Mouse (Mus musculus): Measurements from ENCODE around the gene Ddx23. TPM values are rescaled to one million over a fixed set of nuclear protein-coding genes. Genes with fewer than 3 reads are reported as not detected.

The Ddx23 gene
- polyA plus RNA-seq, 1 experiment from 2014 or later: 10.0 TPM

DNA sequence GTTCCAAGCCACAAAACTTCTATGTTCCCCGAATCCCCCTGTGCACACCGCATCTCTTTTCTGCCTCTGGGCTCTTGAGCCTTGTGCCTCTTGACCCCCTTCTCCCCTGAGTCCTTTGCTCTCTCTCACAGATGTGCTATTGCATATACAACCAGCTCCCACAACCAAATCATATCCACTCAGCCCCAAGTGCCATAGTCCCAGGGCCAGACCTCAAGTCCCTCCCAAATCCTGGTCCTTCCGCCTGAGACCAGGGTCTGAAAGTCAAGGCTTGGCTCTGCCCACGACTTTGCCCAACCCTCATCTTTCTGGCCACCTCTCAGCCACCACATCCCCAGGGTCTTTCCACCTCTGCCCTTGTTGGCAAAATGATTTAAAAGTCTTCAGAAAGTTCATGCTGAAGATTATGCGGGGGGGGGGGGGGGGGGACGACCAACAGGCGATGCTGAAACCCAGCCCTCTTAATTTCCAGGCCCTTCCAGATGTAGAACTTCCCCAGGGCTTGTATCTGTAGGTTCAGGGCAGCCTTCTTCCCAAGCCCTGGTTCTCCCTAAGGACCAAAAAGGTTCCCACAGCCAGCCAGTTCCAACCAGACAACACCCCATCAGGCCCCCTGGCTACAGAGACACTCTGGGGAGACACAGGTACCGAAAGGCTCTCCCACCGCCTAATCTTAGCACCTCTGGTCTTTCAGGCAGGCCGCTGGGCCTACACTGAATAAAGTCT lies 54.5 kb downstream of the Ddx23 start:
- Histone ChIP-seq H3K9me3 (replicated peaks; ENCODE audit: control insufficient read depth, low read length) (no peaks in the 10 kb centered on the region), H3K27me3 (ENCODE audit: control insufficient read depth, insufficient read depth, low read depth, low read length) (no peaks in the 10 kb centered on the region; the same call in 1 of the 2 replicates), H3K9ac (ENCODE audit: low read depth, low read length) (peak overlapping the region; percentile 95), H3K27ac (ENCODE audit: low read length) (peak overlapping the region; percentile 97), H3K36me3 (ENCODE audit: control insufficient read depth, insufficient read depth) (peaks cover 9% of the 10 kb centered on the region), H3K4me2 (ENCODE audit: low read depth, low read length) (peak overlapping the region; percentile 98), H3K4me3 (ENCODE audit: low read depth, low read length) (peak overlapping the region; percentile 84), H3K4me1 (ENCODE audit: control insufficient read depth, low read depth, low read length) (peaks cover 63% of the 10 kb centered on the region)
- ATAC-seq (ENCODE audit: low read depth): no peak
- 21% methylated on average over 10 of the region's 10 CpGs for WGBS (ENCODE audit: insufficient replicate concordance)

- peaks cover 9% of the 10 kb centered on the region for H3K36me3 ChIP-seq (ENCODE audit: control insufficient read depth, insufficient read depth)
- peak overlapping the region; percentile 84 for H3K4me3 ChIP-seq (ENCODE audit: low read depth, low read length)
- 0 out of 2 replicates have a peak, but pooled peaks have one; percentile 0 for ATAC-seq (ENCODE audit: low read depth)
- H3K4me2 ChIP-seq (ENCODE audit: low read depth, low read length): peak overlapping the region; percentile 98
- H3K27me3 ChIP-seq (ENCODE audit: control insufficient read depth, insufficient read depth, low read depth, low read length): no peaks in the 10 kb centered on the region; the same call in 1 of the 2 replicates
- H3K27ac ChIP-seq (ENCODE audit: low read length): peak overlapping the region; percentile 97
- no peaks in the 10 kb centered on the region for H3K9me3 ChIP-seq (replicated peaks; ENCODE audit: control insufficient read depth, low read length)
- H3K9ac ChIP-seq (ENCODE audit: low read depth, low read length): peak overlapping the region; percentile 95
- H3K4me1 ChIP-seq (ENCODE audit: control insufficient read depth, low read depth, low read length): peaks cover 70% of the 10 kb centered on the region
- WGBS (ENCODE audit: insufficient replicate concordance): 38% methylated on average over 4 of the region's 4 CpGs
Measured at GRCm38 (mm10) chr15:98607557-98607956, 55.1 kb downstream of the Ddx23 start.

DNA sequence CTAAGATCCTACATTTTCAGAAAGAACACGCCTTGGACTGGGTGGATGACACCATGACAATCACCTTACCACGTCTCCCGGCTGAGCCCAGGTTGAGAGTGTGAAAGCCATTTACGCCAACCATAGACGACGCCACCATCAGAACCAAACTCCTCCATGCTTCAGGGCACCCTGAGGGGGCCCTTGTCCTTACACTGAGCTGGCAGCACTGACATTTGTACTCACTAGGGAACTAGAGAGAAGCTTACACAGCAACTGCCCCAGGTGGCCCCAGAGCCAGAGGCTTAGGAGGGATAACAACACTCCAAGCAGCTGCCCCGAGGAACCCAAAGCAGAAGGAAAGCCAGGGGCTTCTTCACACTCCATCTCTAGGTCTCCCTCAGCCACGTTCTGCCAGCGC lies 56.0 kb downstream of the Ddx23 start:
- Histone ChIP-seq H3K4me2 (ENCODE audit: low read depth, low read length) (peak overlapping the region; percentile 98), H3K4me3 (ENCODE audit: low read depth, low read length) (peak overlapping the region; percentile 84), H3K9ac (ENCODE audit: low read depth, low read length) (peak overlapping the region; percentile 95), H3K36me3 (ENCODE audit: control insufficient read depth, insufficient read depth) (peaks cover 9% of the 10 kb centered on the region), H3K27me3 (ENCODE audit: control insufficient read depth, insufficient read depth, low read depth, low read length) (no peaks in the 10 kb centered on the region; the same call in 1 of the 2 replicates), H3K9me3 (replicated peaks; ENCODE audit: control insufficient read depth, low read length) (no peaks in the 10 kb centered on the region), H3K4me1 (ENCODE audit: control insufficient read depth, low read depth, low read length) (peaks cover 78% of the 10 kb centered on the region), H3K27ac (ENCODE audit: low read length) (peak overlapping the region; percentile 97)
- no peak for ATAC-seq (ENCODE audit: low read depth)
- 43% methylated on average over 9 of the region's 9 CpGs for WGBS (ENCODE audit: insufficient replicate concordance)

- H3K27ac ChIP-seq (ENCODE audit: low read length): peak overlapping the region; percentile 97
- H3K9ac ChIP-seq (ENCODE audit: low read depth, low read length): peak overlapping the region; percentile 95
- H3K9me3 ChIP-seq (replicated peaks; ENCODE audit: control insufficient read depth, low read length): no peaks in the 10 kb centered on the region
- H3K4me2 ChIP-seq (ENCODE audit: low read depth, low read length): peak overlapping the region; percentile 98
- peak; percentile 77 for ATAC-seq (ENCODE audit: low read depth)
- peaks cover 84% of the 10 kb centered on the region for H3K4me1 ChIP-seq (ENCODE audit: control insufficient read depth, low read depth, low read length)
- peak overlapping the region; percentile 84 for H3K4me3 ChIP-seq (ENCODE audit: low read depth, low read length)
- no peaks in the 10 kb centered on the region; the same call in 1 of the 2 replicates for H3K27me3 ChIP-seq (ENCODE audit: control insufficient read depth, insufficient read depth, low read depth, low read length)
- WGBS (ENCODE audit: insufficient replicate concordance): 17% methylated on average over 12 of the region's 12 CpGs
- H3K36me3 ChIP-seq (ENCODE audit: control insufficient read depth, insufficient read depth): peaks cover 9% of the 10 kb centered on the region
Measured at GRCm38 (mm10) chr15:98606051-98606536, 56.6 kb downstream of the Ddx23 start.

- peaks cover 73% of the 10 kb centered on the region for H3K4me1 ChIP-seq (ENCODE audit: control insufficient read depth, low read depth, low read length)
- peak overlapping the region; percentile 27; the same call in 1 of the 2 replicates for H3K27ac ChIP-seq (ENCODE audit: low read length)
- WGBS (ENCODE audit: insufficient replicate concordance): 88% methylated on average over 24 of the region's 24 CpGs
- ATAC-seq (ENCODE audit: low read depth): no peak
- no peaks in the 10 kb centered on the region for H3K9me3 ChIP-seq (replicated peaks; ENCODE audit: control insufficient read depth, low read length)
- H3K27me3 ChIP-seq (ENCODE audit: control insufficient read depth, insufficient read depth, low read depth, low read length): no peaks in the 10 kb centered on the region
- H3K4me2 ChIP-seq (ENCODE audit: low read depth, low read length): no peak overlapping the region
- no peak overlapping the region for H3K4me3 ChIP-seq (ENCODE audit: low read depth, low read length)
- H3K36me3 ChIP-seq (ENCODE audit: control insufficient read depth, insufficient read depth): peaks cover 23% of the 10 kb centered on the region
- H3K9ac ChIP-seq (ENCODE audit: low read depth, low read length): no peak overlapping the region
Measured at GRCm38 (mm10) chr15:98604041-98604575, 58.6 kb downstream of the Ddx23 start.

- Histone ChIP-seq H3K9me3 (replicated peaks; ENCODE audit: control insufficient read depth, low read length) (no peaks in the 10 kb centered on the region), H3K4me1 (ENCODE audit: control insufficient read depth, low read depth, low read length) (peaks cover 65% of the 10 kb centered on the region), H3K4me2 (ENCODE audit: low read depth, low read length) (peak overlapping the region; percentile 86), H3K36me3 (ENCODE audit: control insufficient read depth, insufficient read depth) (peaks cover 32% of the 10 kb centered on the region), H3K4me3 (ENCODE audit: low read depth, low read length) (peak overlapping the region; percentile 63), H3K9ac (ENCODE audit: low read depth, low read length) (peak overlapping the region; percentile 79), H3K27me3 (ENCODE audit: control insufficient read depth, insufficient read depth, low read depth, low read length) (no peaks in the 10 kb centered on the region), H3K27ac (ENCODE audit: low read length) (peak overlapping the region; percentile 90)
- WGBS (ENCODE audit: insufficient replicate concordance): 18% methylated on average over 4 of the region's 4 CpGs
- ATAC-seq (ENCODE audit: low read depth): peak; percentile 27
Measured at GRCm38 (mm10) chr15:98602921-98603458, 59.7 kb downstream of the Ddx23 start.

DNA sequence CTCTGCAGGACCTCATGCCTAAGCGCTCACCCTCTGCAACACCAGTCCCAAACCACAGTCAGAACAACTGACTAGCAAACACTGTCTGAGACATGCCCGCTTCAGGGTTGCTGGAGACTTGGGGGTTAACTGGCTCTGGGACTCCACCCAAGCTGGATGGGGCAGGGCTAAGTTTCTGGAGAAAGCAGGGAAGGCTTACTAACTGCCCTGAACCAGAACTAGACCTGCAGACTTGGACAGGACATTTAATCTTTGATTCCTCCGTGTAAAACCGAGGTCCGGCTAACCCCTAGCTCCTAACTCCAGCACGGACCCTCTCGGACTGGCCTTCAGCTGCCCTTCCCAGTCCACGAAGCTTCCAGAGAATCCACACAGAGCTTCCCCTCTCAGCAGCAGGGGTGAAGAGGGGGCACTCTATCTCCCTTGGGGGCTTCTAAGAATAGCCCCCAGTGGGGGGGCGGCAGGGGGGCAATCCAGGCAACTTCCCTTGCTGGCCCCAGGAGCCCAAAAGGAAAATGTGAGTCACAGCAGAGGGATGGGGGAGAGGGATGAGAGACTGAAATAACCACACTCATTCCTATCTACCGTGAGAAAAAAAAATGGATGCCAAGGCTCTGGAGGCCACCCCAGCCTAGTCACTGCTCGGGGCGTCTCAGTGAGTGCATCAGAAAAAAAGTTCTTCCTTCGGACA lies 60.4 kb downstream of the Ddx23 start:
- Histone ChIP-seq H3K9me3 (replicated peaks; ENCODE audit: control insufficient read depth, low read length) (no peaks in the 10 kb centered on the region), H3K36me3 (ENCODE audit: control insufficient read depth, insufficient read depth) (peaks cover 38% of the 10 kb centered on the region), H3K27ac (ENCODE audit: low read length) (peak overlapping the region; percentile 90), H3K27me3 (ENCODE audit: control insufficient read depth, insufficient read depth, low read depth, low read length) (no peaks in the 10 kb centered on the region), H3K9ac (ENCODE audit: low read depth, low read length) (peak overlapping the region; percentile 79), H3K4me3 (ENCODE audit: low read depth, low read length) (peak overlapping the region; percentile 63), H3K4me2 (ENCODE audit: low read depth, low read length) (peak overlapping the region; percentile 86), H3K4me1 (ENCODE audit: control insufficient read depth, low read depth, low read length) (peaks cover 58% of the 10 kb centered on the region)
- WGBS (ENCODE audit: insufficient replicate concordance): 36% methylated on average over 13 of the region's 13 CpGs
- ATAC-seq (ENCODE audit: low read depth): peak; percentile 59

DNA sequence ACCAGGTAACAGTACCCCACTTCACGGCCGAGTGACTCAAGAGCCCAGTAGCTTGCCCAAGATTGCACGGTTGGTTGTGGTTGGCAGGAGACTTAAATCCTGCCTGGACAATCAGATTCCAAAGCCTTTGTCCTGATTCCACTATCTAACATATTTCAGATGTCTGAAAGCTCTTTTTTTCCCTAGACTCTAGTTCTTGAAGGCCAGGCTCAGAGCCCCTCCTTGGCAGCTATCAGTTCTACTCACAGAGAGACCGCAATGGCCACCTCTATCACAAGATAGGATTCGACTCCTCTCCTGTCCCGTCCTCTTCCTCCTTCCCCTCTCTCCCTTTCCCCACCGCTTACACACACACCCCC lies 60.9 kb downstream of the Ddx23 start:
- WGBS (ENCODE audit: insufficient replicate concordance): 33% methylated on average over 7 of the region's 7 CpGs
- Histone ChIP-seq H3K9ac (ENCODE audit: low read depth, low read length) (peak overlapping the region; percentile 79), H3K27ac (ENCODE audit: low read length) (peak overlapping the region; percentile 90)

More for the DNA sequence above, 60.9 kb downstream of the Ddx23 start:
- Histone ChIP-seq H3K9me3 (replicated peaks; ENCODE audit: control insufficient read depth, low read length) (no peaks in the 10 kb centered on the region), H3K4me1 (ENCODE audit: control insufficient read depth, low read depth, low read length) (peaks cover 53% of the 10 kb centered on the region), H3K27me3 (ENCODE audit: control insufficient read depth, insufficient read depth, low read depth, low read length) (no peaks in the 10 kb centered on the region), H3K4me2 (ENCODE audit: low read depth, low read length) (peak overlapping the region; percentile 86), H3K36me3 (ENCODE audit: control insufficient read depth, insufficient read depth) (peaks cover 43% of the 10 kb centered on the region), H3K4me3 (ENCODE audit: low read depth, low read length) (peak overlapping the region; percentile 63)
- 0 out of 2 replicates have a peak, but pooled peaks have one; percentile 10 for ATAC-seq (ENCODE audit: low read depth)

Measured in liver, embryonic 16.5 days (tissue).